Mouse (Mus musculus): ENCODE measurements around the gene Wipi2. TPM values are rescaled to one million over a fixed set of nuclear protein-coding genes. Genes with fewer than 3 reads are reported as not detected.

The Wipi2 gene
- polyA plus RNA-seq, 1 experiment: 31.6 TPM

DNA sequence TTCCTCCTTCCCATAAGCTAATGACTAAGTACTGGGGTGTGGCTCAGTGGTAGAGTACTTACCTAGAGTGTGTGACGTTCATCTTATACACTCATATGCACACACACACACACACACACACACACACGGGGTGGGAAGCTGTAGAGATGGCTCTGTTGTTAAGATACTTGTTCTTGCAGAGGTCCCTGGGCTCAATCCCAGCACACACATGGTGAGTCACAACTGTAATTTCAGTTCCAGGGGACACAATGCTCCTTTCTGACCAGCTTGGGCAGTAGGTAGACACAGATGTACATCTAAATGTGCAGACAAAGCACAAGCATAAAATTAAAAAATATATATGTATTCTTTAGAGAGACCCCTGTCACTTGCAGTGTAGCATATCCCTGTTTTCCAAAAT, 70.2 kb downstream of the Wipi2 start:
- Histone ChIP-seq H3K27ac (ENCODE audit: insufficient read depth, low read depth, low read length) (no peak overlapping the region), H3K4me3 (ENCODE audit: insufficient read depth, low read length) (no peak overlapping the region), H3K4me1 (ENCODE audit: control insufficient read depth, insufficient read depth, low read length) (no peaks in the 10 kb centered on the region)
- TF ChIP-seq CTCF (IDR thresholded peaks at IDR 0.05; ENCODE audit: low read depth, low read length) (no peak), POLR2A (IDR thresholded peaks at IDR 0.05; ENCODE audit: borderline replicate concordance, low read depth, low read length) (no peak)

- Histone ChIP-seq H3K4me1 (ENCODE audit: control insufficient read depth, insufficient read depth, low read length) (no peaks in the 10 kb centered on the region), H3K27ac (ENCODE audit: insufficient read depth, low read depth, low read length) (no peak overlapping the region), H3K4me3 (ENCODE audit: insufficient read depth, low read length) (no peak overlapping the region)
- TF ChIP-seq POLR2A (IDR thresholded peaks at IDR 0.05; ENCODE audit: borderline replicate concordance, low read depth, low read length) (no peak), CTCF (IDR thresholded peaks at IDR 0.05; ENCODE audit: low read depth, low read length) (no peak)
Observed at GRCm38 (mm10) chr5:142700842-142701589, 73.5 kb downstream of the Wipi2 start.

- H3K4me3 ChIP-seq (ENCODE audit: insufficient read depth, low read length): peak overlapping the region; percentile 38
- TF ChIP-seq CTCF (IDR thresholded peaks at IDR 0.05; ENCODE audit: low read depth, low read length) (no peak), POLR2A (IDR thresholded peaks at IDR 0.05; ENCODE audit: borderline replicate concordance, low read depth, low read length) (no peak)
Observed at GRCm38 (mm10) chr5:142701651-142702510, 74.4 kb downstream of the Wipi2 start.

DNA sequence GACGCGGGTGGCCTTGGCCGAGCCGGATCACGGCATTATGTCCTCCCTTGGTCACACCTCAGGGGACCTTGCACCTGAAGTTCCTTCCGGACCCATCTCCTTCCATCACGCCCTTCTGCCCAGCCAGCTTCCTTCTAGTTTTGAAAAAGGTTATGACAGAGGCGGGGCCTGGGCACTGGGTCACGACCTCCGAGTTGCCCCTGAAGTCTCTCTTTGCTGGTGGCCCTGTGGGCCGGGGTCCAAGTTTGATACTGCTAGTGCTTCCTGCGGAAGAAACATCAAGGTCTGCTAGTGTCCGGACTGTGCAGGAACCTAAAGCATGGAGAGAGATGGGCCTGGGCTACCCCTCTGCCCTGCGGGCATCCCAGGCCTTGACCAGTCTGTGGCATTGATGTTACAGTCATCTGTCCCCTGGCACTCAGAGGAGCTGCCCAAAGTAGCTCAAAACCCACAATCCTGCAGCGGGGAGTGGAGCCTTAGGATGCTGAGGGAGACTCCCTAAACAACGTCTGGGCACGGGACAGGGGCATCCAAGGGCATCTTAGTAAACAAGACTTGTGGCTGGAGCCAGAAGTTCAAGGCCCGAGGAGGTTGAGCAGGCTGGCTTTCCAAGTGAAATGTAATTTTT, 75.1 kb downstream of the Wipi2 start:
- Histone ChIP-seq H3K4me3 (ENCODE audit: insufficient read depth, low read length) (peak overlapping the region; percentile 38), H3K27ac (ENCODE audit: insufficient read depth, low read depth, low read length) (no peak overlapping the region), H3K4me1 (ENCODE audit: control insufficient read depth, insufficient read depth, low read length) (no peaks in the 10 kb centered on the region)
- no peak for TF ChIP-seq CTCF (IDR thresholded peaks at IDR 0.05; ENCODE audit: low read depth, low read length)
- TF ChIP-seq POLR2A (IDR thresholded peaks at IDR 0.05; ENCODE audit: borderline replicate concordance, low read depth, low read length): no peak

More at GRCm38 (mm10) chr5:142701651-142702510, 74.4 kb downstream of the Wipi2 start:
- Histone ChIP-seq H3K27ac (ENCODE audit: insufficient read depth, low read depth, low read length) (no peak overlapping the region), H3K4me1 (ENCODE audit: control insufficient read depth, insufficient read depth, low read length) (no peaks in the 10 kb centered on the region)

- H3K4me3 ChIP-seq (ENCODE audit: insufficient read depth, low read length): no peak overlapping the region
- TF ChIP-seq POLR2A (IDR thresholded peaks at IDR 0.05; ENCODE audit: borderline replicate concordance, low read depth, low read length): no peak
- no peak overlapping the region for H3K27ac ChIP-seq (ENCODE audit: insufficient read depth, low read depth, low read length)
- H3K4me1 ChIP-seq (ENCODE audit: control insufficient read depth, insufficient read depth, low read length): no peaks in the 10 kb centered on the region
Observed at GRCm38 (mm10) chr5:142703569-142703968, 76.1 kb downstream of the Wipi2 start.

- no peak for TF ChIP-seq POLR2A (IDR thresholded peaks at IDR 0.05; ENCODE audit: borderline replicate concordance, low read depth, low read length)
- no peak for TF ChIP-seq CTCF (IDR thresholded peaks at IDR 0.05; ENCODE audit: low read depth, low read length)
- Histone ChIP-seq H3K4me1 (ENCODE audit: control insufficient read depth, insufficient read depth, low read length) (no peaks in the 10 kb centered on the region), H3K4me3 (ENCODE audit: insufficient read depth, low read length) (no peak overlapping the region), H3K27ac (ENCODE audit: insufficient read depth, low read depth, low read length) (no peak overlapping the region)
Observed at GRCm38 (mm10) chr5:142707709-142708108, 80.2 kb downstream of the Wipi2 start.

DNA sequence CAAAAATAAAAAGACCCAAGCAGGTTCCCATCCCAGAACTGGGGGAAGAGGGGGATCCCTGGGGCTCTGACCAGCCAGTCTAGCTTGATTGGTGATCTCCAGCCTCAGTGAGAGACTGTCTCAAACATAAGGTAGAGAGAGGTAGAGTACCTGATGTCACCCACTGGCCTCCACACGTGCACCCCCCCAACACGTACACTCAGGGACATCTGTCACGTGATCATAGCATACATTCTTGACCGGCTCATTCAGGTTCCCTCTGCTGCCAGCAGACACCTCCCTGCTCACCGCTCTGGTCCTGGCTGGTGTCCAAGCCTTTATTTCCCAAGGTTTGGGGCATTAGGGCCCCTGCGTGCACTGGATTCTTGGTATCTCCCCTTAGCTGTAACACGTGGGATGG, 81.9 kb downstream of the Wipi2 start:
- Histone ChIP-seq H3K4me3 (ENCODE audit: insufficient read depth, low read length) (no peak overlapping the region), H3K4me1 (ENCODE audit: control insufficient read depth, insufficient read depth, low read length) (no peaks in the 10 kb centered on the region), H3K27ac (ENCODE audit: insufficient read depth, low read depth, low read length) (no peak overlapping the region)
- TF ChIP-seq CTCF (IDR thresholded peaks at IDR 0.05; ENCODE audit: low read depth, low read length) (no peak), POLR2A (IDR thresholded peaks at IDR 0.05; ENCODE audit: borderline replicate concordance, low read depth, low read length) (no peak)

- H3K4me3 ChIP-seq (ENCODE audit: insufficient read depth, low read length): no peak overlapping the region
- no peak overlapping the region for H3K27ac ChIP-seq (ENCODE audit: insufficient read depth, low read depth, low read length)
- TF ChIP-seq CTCF (IDR thresholded peaks at IDR 0.05; ENCODE audit: low read depth, low read length) (no peak), POLR2A (IDR thresholded peaks at IDR 0.05; ENCODE audit: borderline replicate concordance, low read depth, low read length) (no peak)
- no peaks in the 10 kb centered on the region for H3K4me1 ChIP-seq (ENCODE audit: control insufficient read depth, insufficient read depth, low read length)
Observed at GRCm38 (mm10) chr5:142712373-142712772, 84.9 kb downstream of the Wipi2 start.

- H3K4me1 ChIP-seq (ENCODE audit: control insufficient read depth, insufficient read depth, low read length): no peaks in the 10 kb centered on the region
- no peak overlapping the region for H3K27ac ChIP-seq (ENCODE audit: insufficient read depth, low read depth, low read length)
- H3K4me3 ChIP-seq (ENCODE audit: insufficient read depth, low read length): no peak overlapping the region
- no peak for TF ChIP-seq CTCF (IDR thresholded peaks at IDR 0.05; ENCODE audit: low read depth, low read length)
- no peak for TF ChIP-seq POLR2A (IDR thresholded peaks at IDR 0.05; ENCODE audit: borderline replicate concordance, low read depth, low read length)
Observed at GRCm38 (mm10) chr5:142713966-142714365, 86.5 kb downstream of the Wipi2 start.
